Mouse (Mus musculus) neural tube, embryonic 15.5 days (tissue): ENCODE measurements around the gene Rad51b. TPM values are rescaled to one million over a fixed set of nuclear protein-coding genes. Genes with fewer than 3 reads are reported as not detected.

ENCODE experiments used
- ATAC-seq: fragments of 200-750 bp; cut with Nextera tagmentation; 2 replicates; pipeline ENCODE4 v1.8.0; 2017; ENCODE audit warnings: mild to moderate bottlenecking, moderate TSS enrichment, moderate library complexity; ENCODE audit not compliant: low FRiP score
- H3K27ac ChIP-seq: fragments of 300-500 bp; sonication (generic); replicated peaks from 2 replicates; pipeline ENCODE4 v1.5.1; 2015; ENCODE audit warnings: mild to moderate bottlenecking, inconsistent platforms
- H3K27me3 ChIP-seq: fragments of 300-500 bp; sonication (generic); replicated peaks from 2 replicates; pipeline ENCODE4 v1.6.1; 2015; ENCODE audit warnings: inconsistent platforms
- H3K36me3 ChIP-seq: fragments of 300-500 bp; sonication (generic); 2 replicates; pipeline ENCODE4 v1.6.1; 2015; ENCODE audit warnings: inconsistent platforms
- H3K4me1 ChIP-seq: fragments of 300-500 bp; sonication (generic); 2 replicates; pipeline ENCODE4 v1.6.1; 2015; ENCODE audit warnings: inconsistent platforms
- H3K4me2 ChIP-seq: fragments of 300-500 bp; sonication (generic); 2 replicates; pipeline ENCODE4 v1.6.1; 2015; ENCODE audit warnings: inconsistent platforms, mild to moderate bottlenecking, moderate library complexity
- H3K4me3 ChIP-seq: fragments of 300-500 bp; sonication (generic); replicated peaks from 2 replicates; pipeline ENCODE4 v1.5.1; 2015; ENCODE audit warnings: mild to moderate bottlenecking, inconsistent platforms
- H3K9ac ChIP-seq: fragments of 300-500 bp; sonication (generic); replicated peaks from 2 replicates; pipeline ENCODE4 v1.6.1; 2015; ENCODE audit warnings: mild to moderate bottlenecking, inconsistent platforms
- H3K9me3 ChIP-seq: fragments of 300-500 bp; sonication (generic); replicated peaks from 2 replicates; pipeline ENCODE4 v1.6.1; 2016; ENCODE audit warnings: inconsistent platforms
- WGBS: fragments of 180-500 bp; shearing (Covaris S2); methylation state at CpG from one replicate; pipeline ENCODE4 v1.1.7; 2015; ENCODE audit warnings: mixed read lengths; 5-methylcytosine and 5-hydroxymethylcytosine counted together
- polyA plus RNA-seq: library from polyadenylated mRNA; unstranded; fragments of >200 nt; fragmentation: Nextera tagmentation; extraction: Ambion mirVana; gene quantifications from 2 replicates; pipeline ENCODE4 v1.2.1, GENCODE M21; 2015

Gene Rad51b
- polyA plus RNA-seq, 1 experiment from 2014 or later = 1.4 TPM

DNA sequence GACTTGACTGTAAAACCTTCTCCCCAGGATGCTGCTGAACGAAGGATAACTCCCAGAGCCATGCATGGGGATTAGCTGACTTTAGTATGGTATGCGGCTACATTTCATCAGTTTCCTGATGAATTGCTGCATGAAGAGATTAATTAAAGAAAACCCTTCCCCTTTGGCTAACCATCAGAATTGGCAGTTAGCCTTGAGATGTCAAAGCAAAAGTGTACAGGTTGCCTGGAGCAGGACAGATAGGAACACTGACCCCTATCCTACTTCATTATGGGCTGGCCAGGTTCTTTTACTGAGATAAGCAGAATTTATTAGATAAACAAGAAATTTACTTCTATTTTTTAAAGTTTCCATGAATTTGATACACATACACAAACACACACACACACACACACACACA, 85.3 kb downstream of the Rad51b start:
- Histone ChIP-seq H3K27me3 (no peaks in the 10 kb centered on the region), H3K4me1 (no peaks in the 10 kb centered on the region), H3K4me2 (no peak overlapping the region), H3K9ac (no peak overlapping the region), H3K4me3 (no peak overlapping the region), H3K36me3 (no peaks in the 10 kb centered on the region), H3K9me3 (no peaks in the 10 kb centered on the region), H3K27ac (no peak overlapping the region)
- no peak for ATAC-seq
- 74% methylated on average over 2 of the region's 2 CpGs for WGBS

DNA sequence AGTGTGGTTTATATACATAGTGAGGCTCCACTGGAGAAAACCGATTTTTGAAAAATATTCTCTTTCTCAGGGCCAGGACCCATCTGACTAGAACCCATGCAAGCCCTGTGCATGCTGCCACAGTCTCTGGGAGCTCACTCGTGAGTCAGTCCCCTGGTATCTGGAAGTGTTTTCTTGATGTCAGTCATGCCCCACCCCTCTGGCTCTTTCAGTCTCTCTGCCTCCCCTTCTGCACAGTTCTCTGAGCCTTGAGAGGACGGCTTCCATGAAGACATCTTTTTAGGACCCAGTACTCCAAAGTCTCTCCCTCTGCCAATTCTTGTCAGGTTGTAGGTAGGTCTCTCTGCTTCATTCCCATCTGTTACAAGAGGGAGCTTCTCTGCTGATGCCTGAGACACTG, 86.5 kb downstream of the Rad51b start:
- Histone ChIP-seq H3K4me3 (no peak overlapping the region), H3K27me3 (no peaks in the 10 kb centered on the region), H3K4me1 (no peaks in the 10 kb centered on the region), H3K9me3 (no peaks in the 10 kb centered on the region), H3K9ac (no peak overlapping the region), H3K36me3 (no peaks in the 10 kb centered on the region), H3K27ac (no peak overlapping the region), H3K4me2 (no peak overlapping the region)
- WGBS = 60% methylated on average over 3 of the region's 3 CpGs
- no peak for ATAC-seq

GRCm38 (mm10) chr12:79384787-79385186, 87.7 kb downstream of the Rad51b start:
- Histone ChIP-seq H3K27me3 (no peaks in the 10 kb centered on the region), H3K27ac (no peak overlapping the region), H3K4me3 (no peak overlapping the region), H3K4me2 (no peak overlapping the region), H3K9ac (no peak overlapping the region), H3K9me3 (no peaks in the 10 kb centered on the region), H3K4me1 (no peaks in the 10 kb centered on the region), H3K36me3 (no peaks in the 10 kb centered on the region)
- 76% methylated on average over 9 of the region's 9 CpGs for WGBS
- no peak for ATAC-seq

- H3K9me3 ChIP-seq = no peaks in the 10 kb centered on the region
- no peak overlapping the region for H3K27ac ChIP-seq
- ATAC-seq = no peak
- H3K4me2 ChIP-seq = no peak overlapping the region
- no peak overlapping the region for H3K9ac ChIP-seq
- H3K4me3 ChIP-seq = no peak overlapping the region
- 79% methylated on average over 5 of the region's 5 CpGs for WGBS
- H3K4me1 ChIP-seq = no peaks in the 10 kb centered on the region
- no peaks in the 10 kb centered on the region for H3K27me3 ChIP-seq
- H3K36me3 ChIP-seq = no peaks in the 10 kb centered on the region
Measured at GRCm38 (mm10) chr12:79385199-79385598, 88.1 kb downstream of the Rad51b start.

- Histone ChIP-seq H3K36me3 (no peaks in the 10 kb centered on the region), H3K9ac (no peak overlapping the region), H3K4me3 (no peak overlapping the region), H3K27ac (no peak overlapping the region), H3K4me1 (no peaks in the 10 kb centered on the region), H3K9me3 (no peaks in the 10 kb centered on the region), H3K27me3 (no peaks in the 10 kb centered on the region), H3K4me2 (no peak overlapping the region)
- WGBS = 76% methylated on average over 6 of the region's 6 CpGs
- no peak for ATAC-seq
Measured at GRCm38 (mm10) chr12:79387886-79388285, 90.8 kb downstream of the Rad51b start.

- no peak overlapping the region for H3K9ac ChIP-seq
- no peaks in the 10 kb centered on the region for H3K4me1 ChIP-seq
- no peak overlapping the region for H3K27ac ChIP-seq
- no peak for ATAC-seq
- no peaks in the 10 kb centered on the region for H3K27me3 ChIP-seq
- WGBS = 91% methylated on average over 3 of the region's 3 CpGs
- H3K4me2 ChIP-seq = no peak overlapping the region
- no peak overlapping the region for H3K4me3 ChIP-seq
- H3K9me3 ChIP-seq = no peaks in the 10 kb centered on the region
- H3K36me3 ChIP-seq = no peaks in the 10 kb centered on the region
Measured at GRCm38 (mm10) chr12:79389251-79389650, 92.2 kb downstream of the Rad51b start.

GRCm38 (mm10) chr12:79389971-79390370, 92.9 kb downstream of the Rad51b start:
- Histone ChIP-seq H3K27ac (no peak overlapping the region), H3K9me3 (no peaks in the 10 kb centered on the region), H3K4me3 (no peak overlapping the region), H3K4me1 (no peaks in the 10 kb centered on the region), H3K4me2 (no peak overlapping the region), H3K9ac (no peak overlapping the region), H3K36me3 (no peaks in the 10 kb centered on the region), H3K27me3 (no peaks in the 10 kb centered on the region)
- ATAC-seq = no peak

DNA sequence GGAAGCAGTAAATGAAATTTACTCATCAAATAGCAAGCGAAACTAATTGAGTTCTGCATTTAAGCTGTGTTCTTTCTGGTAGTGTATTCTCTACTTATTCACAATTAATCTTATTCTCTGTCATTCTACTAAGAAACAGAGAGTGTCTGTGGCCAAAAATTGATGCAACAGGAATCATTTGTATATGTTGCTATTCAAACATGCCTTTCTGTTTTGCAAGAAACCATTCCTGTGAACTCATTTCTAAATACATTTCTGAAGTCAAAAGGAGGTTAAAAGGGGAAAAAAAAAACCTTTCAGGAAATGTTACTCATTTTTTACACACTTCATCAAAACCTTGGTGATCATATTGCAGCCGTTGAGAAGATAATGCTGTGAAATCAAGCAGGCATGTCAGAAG, 96.6 kb downstream of the Rad51b start:
- H3K27me3 ChIP-seq = no peaks in the 10 kb centered on the region
- no peak overlapping the region for H3K27ac ChIP-seq
- ATAC-seq = no peak
- no peak overlapping the region for H3K4me3 ChIP-seq
- H3K9ac ChIP-seq = no peak overlapping the region
- WGBS = 80% methylated on average over 2 of the region's 2 CpGs
- no peaks in the 10 kb centered on the region for H3K36me3 ChIP-seq
- H3K4me2 ChIP-seq = no peak overlapping the region
- no peaks in the 10 kb centered on the region for H3K4me1 ChIP-seq
- no peaks in the 10 kb centered on the region for H3K9me3 ChIP-seq

- no peak for ATAC-seq
- Histone ChIP-seq H3K4me1 (no peaks in the 10 kb centered on the region), H3K27me3 (no peaks in the 10 kb centered on the region), H3K36me3 (no peaks in the 10 kb centered on the region), H3K4me2 (no peak overlapping the region), H3K9me3 (no peaks in the 10 kb centered on the region), H3K27ac (no peak overlapping the region), H3K9ac (no peak overlapping the region), H3K4me3 (no peak overlapping the region)
- 81% methylated on average over 3 of the region's 3 CpGs for WGBS
Measured at GRCm38 (mm10) chr12:79403992-79404391, 106.9 kb downstream of the Rad51b start.

GRCm38 (mm10) chr12:79404494-79404893, 107.4 kb downstream of the Rad51b start:
- Histone ChIP-seq H3K27me3 (no peaks in the 10 kb centered on the region), H3K4me3 (no peak overlapping the region), H3K9ac (no peak overlapping the region), H3K4me1 (no peaks in the 10 kb centered on the region), H3K9me3 (no peaks in the 10 kb centered on the region), H3K27ac (no peak overlapping the region), H3K36me3 (no peaks in the 10 kb centered on the region), H3K4me2 (no peak overlapping the region)
- ATAC-seq = no peak
- WGBS = 73% methylated on average over 1 of the region's 1 CpGs

- no peak overlapping the region for H3K4me3 ChIP-seq
- no peak overlapping the region for H3K27ac ChIP-seq
- no peaks in the 10 kb centered on the region for H3K27me3 ChIP-seq
- 69% methylated on average over 2 of the region's 2 CpGs for WGBS
- no peak overlapping the region for H3K9ac ChIP-seq
- no peak for ATAC-seq
- no peaks in the 10 kb centered on the region for H3K36me3 ChIP-seq
- H3K4me2 ChIP-seq = no peak overlapping the region
- H3K4me1 ChIP-seq = no peaks in the 10 kb centered on the region
- no peaks in the 10 kb centered on the region for H3K9me3 ChIP-seq
Measured at GRCm38 (mm10) chr12:79408677-79409076, 111.6 kb downstream of the Rad51b start.

- Histone ChIP-seq H3K4me3 (no peak overlapping the region), H3K9me3 (no peaks in the 10 kb centered on the region), H3K4me1 (no peaks in the 10 kb centered on the region), H3K4me2 (no peak overlapping the region), H3K36me3 (no peaks in the 10 kb centered on the region), H3K27me3 (no peaks in the 10 kb centered on the region), H3K27ac (no peak overlapping the region), H3K9ac (no peak overlapping the region)
- ATAC-seq = no peak
- WGBS = 44% methylated on average over 4 of the region's 4 CpGs
Measured at GRCm38 (mm10) chr12:79409126-79409860, 112.2 kb downstream of the Rad51b start.
